Mouse (Mus musculus) liver, embryonic 14.5 days (tissue): ENCODE measurements at regions not wholly inside any gene's neighbourhood (a gene's known extent, or its start where the extent isn't known, plus 50 kb on each side); places are given as distances from the start of the nearest gene placed in this dataset.

Experiments used
- ATAC-seq: fragments of 200-750 bp; cut with Nextera tagmentation; 2 replicates; pipeline ENCODE4 v1.8.0; 2017; ENCODE audit warnings: moderate number of reproducible peaks, mild to moderate bottlenecking, moderate library complexity; ENCODE audit not compliant: insufficient read depth
- DNase-seq, 3 experiments: peaks; one replicate each; pipeline ENCODE4 v3.0.0-alpha.2; 2012 to 2013; ENCODE audit warnings: low read depth in 3 of 3, low spot score in 3 of 3
- H3K27ac ChIP-seq: fragments of 300-500 bp; sonication (generic); 2 replicates; pipeline ENCODE4 v1.5.1; 2014; ENCODE audit warnings: moderate library complexity, mild to moderate bottlenecking, control low read depth, inconsistent platforms
- H3K27me3 ChIP-seq: fragments of 300-500 bp; sonication (generic); 2 replicates; pipeline ENCODE4 v1.6.1; 2014; ENCODE audit warnings: mild to moderate bottlenecking, low read length, moderate library complexity; ENCODE audit not compliant: control insufficient read depth, insufficient read depth
- H3K36me3 ChIP-seq: fragments of 300-500 bp; sonication (generic); replicated peaks from 2 replicates; pipeline ENCODE4 v1.6.1; 2014; ENCODE audit warnings: low read depth; ENCODE audit not compliant: control insufficient read depth, insufficient read depth
- H3K4me1 ChIP-seq, 2 experiments: fragments of 200-500 bp in 1 of 2; fragments of 300-500 bp in 1 of 2; sonication (generic) in 1 of 2; replicated peaks; 2 replicates each; pipeline ENCODE4 v1.6.1; 2012 to 2014; ENCODE audit warnings: antibody characterized with exemption in 1 of 2, inconsistent platforms in 1 of 2, low read length in 1 of 2; ENCODE audit not compliant: control insufficient read depth in 2 of 2, insufficient read depth in 2 of 2
- H3K4me2 ChIP-seq: fragments of 300-500 bp; sonication (generic); 2 replicates; pipeline ENCODE4 v1.6.1; 2014; ENCODE audit warnings: low read depth, mild to moderate bottlenecking, control low read depth, moderate library complexity
- H3K4me3 ChIP-seq, 2 experiments: fragments of 200-500 bp in 1 of 2; fragments of 300-500 bp in 1 of 2; sonication (generic) in 1 of 2; 2 replicates each; pipeline ENCODE4 v1.5.1; 2012 to 2014; ENCODE audit warnings: low read depth in 2 of 2, low read length in 2 of 2, mild to moderate bottlenecking in 2 of 2, control low read depth in 1 of 2, inconsistent platforms in 1 of 2, moderate library complexity in 1 of 2; ENCODE audit not compliant: insufficient read depth in 1 of 2
- H3K9ac ChIP-seq: fragments of 300-500 bp; sonication (generic); replicated peaks from 2 replicates; pipeline ENCODE4 v1.6.1; 2014; ENCODE audit warnings: mild to moderate bottlenecking, control low read depth, moderate library complexity
- H3K9me3 ChIP-seq: fragments of 300-500 bp; sonication (generic); 2 replicates; pipeline ENCODE4 v1.6.1; 2016; ENCODE audit warnings: low read length, mixed read lengths; ENCODE audit not compliant: control insufficient read depth
- CTCF ChIP-seq: IDR thresholded peaks from 2 replicates; pipeline ENCODE4 v1.5.1; 2016; ENCODE audit warnings: antibody characterized with exemption, low read depth, control low read depth
- EP300 ChIP-seq: IDR thresholded peaks from 2 replicates; pipeline ENCODE4 v1.6.1; 2016; ENCODE audit warnings: antibody characterized with exemption, low read depth
- WGBS: fragments of 180-500 bp; shearing (Covaris S2); extraction: QIAGEN DNeasy Blood & Tissue Kit; methylation state at CpG from one replicate; pipeline ENCODE4 v1.1.7; 2014; ENCODE audit not compliant: insufficient replicate concordance; 5-methylcytosine and 5-hydroxymethylcytosine counted together

GRCm38 (mm10) chr1:35957425-35958372, 110.5 kb upstream of the Hs6st1 start:
- no peak overlapping the region for H3K4me3 ChIP-seq
- H3K4me1 ChIP-seq: 0 out of 4 replicates have a peak, but pooled peaks cover 0 to 2% of the 10 kb centered on the region in 2 experiments
- H3K27me3 ChIP-seq: no peaks in the 10 kb centered on the region
- WGBS: 60% methylated on average over 8 of the region's 8 CpGs
- ATAC-seq (no peak), DNase-seq (no peak)
- H3K4me2 ChIP-seq: no peak overlapping the region
- TF ChIP-seq CTCF (no peak), EP300 (no peak)
- H3K9me3 ChIP-seq: no peaks in the 10 kb centered on the region
- H3K36me3 ChIP-seq: no peaks in the 10 kb centered on the region
- H3K9ac ChIP-seq: no peak overlapping the region
- no peak overlapping the region for H3K27ac ChIP-seq

DNA sequence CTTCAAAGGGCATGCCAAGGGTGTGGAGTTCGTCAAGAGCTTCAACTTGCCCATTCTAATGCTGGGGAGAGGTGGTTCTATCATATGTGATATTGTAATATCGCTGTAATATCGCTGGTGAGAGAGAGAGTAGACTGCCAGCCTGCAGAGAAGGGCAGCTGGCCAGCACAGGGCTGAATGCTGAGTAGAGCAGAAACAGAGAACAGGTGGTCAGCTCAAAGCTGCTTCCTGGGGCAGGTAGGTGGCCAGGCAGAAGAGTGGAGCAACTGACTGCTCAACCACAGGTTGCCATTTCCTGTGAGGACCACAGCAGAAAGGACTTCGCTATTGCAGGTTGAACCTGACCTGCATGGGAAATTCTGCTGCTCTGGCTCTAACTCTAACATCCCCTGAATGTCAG, 108.5 kb upstream of the Hs6st1 start:
- DNase-seq: no peak
- H3K27ac ChIP-seq: no peak overlapping the region
- 0 out of 4 replicates have a peak, but pooled peaks cover 0 to 2% of the 10 kb centered on the region in 2 experiments for H3K4me1 ChIP-seq
- no peaks in the 10 kb centered on the region for H3K9me3 ChIP-seq
- WGBS: 54% methylated on average over 4 of the region's 4 CpGs
- H3K4me2 ChIP-seq: no peak overlapping the region
- H3K36me3 ChIP-seq: no peaks in the 10 kb centered on the region
- H3K9ac ChIP-seq: no peak overlapping the region
- no peak overlapping the region for H3K4me3 ChIP-seq
- H3K27me3 ChIP-seq: no peaks in the 10 kb centered on the region
- TF ChIP-seq CTCF (no peak), EP300 (no peak)
- no peak for ATAC-seq

- no peak overlapping the region for H3K27ac ChIP-seq
- H3K9me3 ChIP-seq: no peaks in the 10 kb centered on the region
- no peaks in the 10 kb centered on the region for H3K36me3 ChIP-seq
- DNase-seq (no peak), ATAC-seq (no peak)
- 87% methylated on average over 2 of the region's 2 CpGs for WGBS
- H3K9ac ChIP-seq: no peak overlapping the region
- no peak overlapping the region for H3K4me3 ChIP-seq
- H3K4me1 ChIP-seq: 0 out of 4 replicates have a peak, but pooled peaks cover 0 to 2% of the 10 kb centered on the region in 2 experiments
- H3K27me3 ChIP-seq: no peaks in the 10 kb centered on the region
- H3K4me2 ChIP-seq: no peak overlapping the region
- TF ChIP-seq EP300 (no peak), CTCF (no peak)
Measured at GRCm38 (mm10) chr1:35960844-35961243, 107.4 kb upstream of the Hs6st1 start.

GRCm38 (mm10) chr1:35961923-35962322, 106.3 kb upstream of the Hs6st1 start:
- DNase-seq: no peak
- no peaks in the 10 kb centered on the region for H3K36me3 ChIP-seq
- no peak overlapping the region for H3K4me3 ChIP-seq
- H3K27ac ChIP-seq: no peak overlapping the region
- no peak overlapping the region for H3K9ac ChIP-seq
- WGBS: 53% methylated on average over 6 of the region's 6 CpGs
- no peaks in the 10 kb centered on the region for H3K9me3 ChIP-seq
- TF ChIP-seq EP300: no peak
- TF ChIP-seq CTCF: no peak
- 0 out of 4 replicates have a peak, but pooled peaks cover 0 to 2% of the 10 kb centered on the region in 2 experiments for H3K4me1 ChIP-seq
- H3K27me3 ChIP-seq: no peaks in the 10 kb centered on the region
- H3K4me2 ChIP-seq: no peak overlapping the region
- no peak for ATAC-seq

DNA sequence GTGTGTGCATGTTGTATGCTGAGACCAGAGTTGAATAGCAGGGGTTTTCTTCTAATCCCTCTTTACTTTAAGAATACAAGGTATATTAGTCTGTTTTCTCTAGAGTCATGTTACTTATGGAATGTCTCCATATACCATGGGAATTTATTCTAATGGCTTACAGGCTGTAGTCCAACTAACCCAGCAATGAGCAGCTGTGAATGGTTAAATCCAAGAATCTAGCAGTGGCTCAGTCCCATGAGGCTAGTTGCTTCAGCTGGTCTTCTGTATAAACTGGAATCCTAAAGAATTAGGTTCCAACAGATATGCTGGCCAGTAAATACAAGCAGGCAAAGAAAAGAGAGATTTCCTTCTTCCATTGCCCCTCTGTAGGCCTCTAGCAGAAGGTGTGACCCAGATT, 99.7 kb upstream of the Hs6st1 start:
- H3K27ac ChIP-seq: no peak overlapping the region
- H3K9ac ChIP-seq: no peak overlapping the region
- 0 out of 4 replicates have a peak, but pooled peaks cover 0 to 1% of the 10 kb centered on the region in 2 experiments for H3K4me1 ChIP-seq
- H3K4me2 ChIP-seq: no peak overlapping the region
- no peak for ATAC-seq
- no peaks in the 10 kb centered on the region for H3K36me3 ChIP-seq
- DNase-seq: no peak
- TF ChIP-seq EP300: no peak
- TF ChIP-seq CTCF: no peak
- no peaks in the 10 kb centered on the region for H3K9me3 ChIP-seq
- no peaks in the 10 kb centered on the region for H3K27me3 ChIP-seq
- H3K4me3 ChIP-seq: no peak overlapping the region
